Mouse (Mus musculus) kidney, adult 2 months (tissue): ENCODE measurements around the gene Gm20449.

Source experiments
- CTCF ChIP-seq: fragments of 200-500 bp; conservative IDR thresholded peaks from 2 replicates; pipeline ENCODE4 v1.5.1; 2011; ENCODE audit warnings: low read depth, mild to moderate bottlenecking, control low read depth, low read length, moderate library complexity, mixed read lengths; ENCODE audit not compliant: insufficient read depth, insufficient read length
- POLR2A ChIP-seq: fragments of 200-500 bp; IDR thresholded peaks from one replicate; pipeline ENCODE4 v1.6.1; 2011; ENCODE audit warnings: low read depth, low read length, control low read depth

GRCm38 (mm10) chr7:41502402-41502801, 3.2 kb upstream of the Gm20449 start:
- peak; percentile 17; the same call in 1 of the 2 replicates for TF ChIP-seq CTCF
- no peak for TF ChIP-seq POLR2A
